Mouse (Mus musculus) kidney, adult 11 months (tissue): ENCODE results near the gene Pde4d.

Experiments
- DNase-seq: peaks from one replicate; pipeline ENCODE4 v3.0.0; 2022

The Pde4d gene

GRCm38 (mm10) chr13:109604017-109604416 lies 1154.3 kb downstream of the Pde4d start:
- DNase-seq: no peak

DNA sequence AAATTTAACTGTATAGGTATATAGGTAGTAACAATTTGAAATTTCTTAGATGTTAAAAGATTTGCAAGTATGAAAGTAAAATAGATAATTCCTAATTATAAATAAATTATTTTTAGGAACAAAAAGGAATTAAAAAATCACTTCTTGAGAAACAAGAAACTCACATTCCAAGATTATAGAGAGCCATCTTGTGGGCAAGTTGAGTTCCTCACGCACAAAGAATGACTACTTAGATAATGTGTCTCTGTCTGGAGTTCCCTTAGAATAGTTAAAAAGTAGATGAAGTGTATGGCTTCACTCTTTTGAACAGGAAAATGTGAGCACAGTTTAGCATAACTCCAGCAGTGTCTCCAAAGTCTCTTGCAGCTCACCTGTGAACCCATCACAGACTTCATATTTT lies 1155.4 kb downstream of the Pde4d start:
- no peak for DNase-seq

DNA sequence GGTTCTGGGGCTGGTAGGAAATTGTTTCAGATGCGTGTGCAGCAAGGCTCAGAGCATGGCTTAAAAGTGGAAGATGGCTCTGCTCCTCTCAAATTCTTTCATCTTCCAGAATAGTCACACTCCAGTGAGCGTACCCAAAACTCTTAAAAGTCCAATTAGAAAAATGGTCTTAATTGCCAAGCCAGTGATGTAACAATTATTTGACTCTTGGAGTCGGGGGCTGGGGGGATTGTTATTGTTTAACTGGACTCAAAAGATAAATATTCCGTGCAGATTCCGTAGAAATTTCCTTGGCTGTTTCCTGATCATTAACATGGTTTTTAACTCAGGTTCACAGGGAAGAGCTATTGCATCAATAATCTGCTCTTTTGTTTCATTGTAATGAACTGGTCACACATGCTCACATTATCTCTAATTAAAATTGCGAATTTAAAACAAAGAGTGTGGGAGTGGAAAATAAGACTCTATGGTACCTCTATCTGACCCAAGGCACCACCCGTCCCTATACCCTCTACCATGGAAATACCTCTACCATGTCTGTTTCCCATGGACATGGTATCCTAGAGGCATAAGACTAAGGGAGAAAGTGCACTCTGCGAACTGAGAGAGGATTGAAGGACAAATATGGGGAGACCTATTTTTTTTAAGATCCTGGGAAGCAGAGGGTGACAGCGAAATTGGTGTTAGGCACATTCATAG lies 1159.5 kb downstream of the Pde4d start:
- DNase-seq: no peak

DNA sequence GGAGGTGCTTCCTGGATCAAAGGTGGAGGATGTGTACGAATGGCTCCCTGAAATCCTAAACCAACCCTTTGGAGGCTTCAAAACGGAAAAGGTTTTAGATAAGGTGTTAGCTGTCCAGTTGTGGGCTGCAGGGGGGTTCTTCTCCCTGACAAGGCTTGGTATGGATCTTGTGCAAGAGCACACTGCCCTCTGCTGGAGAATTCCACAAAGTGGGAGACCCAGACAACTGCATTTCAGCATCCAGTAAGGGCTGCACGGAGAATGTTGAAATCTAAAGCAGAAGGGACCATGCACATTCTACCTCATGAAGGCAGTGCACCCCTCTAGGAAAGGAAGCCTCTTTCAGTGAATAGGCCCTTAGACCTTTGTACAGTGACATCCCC lies 1160.0 kb downstream of the Pde4d start:
- peak; percentile 38 for DNase-seq

- no peak for DNase-seq
These were observed 1161.0 kb downstream of the Pde4d start for GRCm38 (mm10) chr13:109610772-109611171.

DNA sequence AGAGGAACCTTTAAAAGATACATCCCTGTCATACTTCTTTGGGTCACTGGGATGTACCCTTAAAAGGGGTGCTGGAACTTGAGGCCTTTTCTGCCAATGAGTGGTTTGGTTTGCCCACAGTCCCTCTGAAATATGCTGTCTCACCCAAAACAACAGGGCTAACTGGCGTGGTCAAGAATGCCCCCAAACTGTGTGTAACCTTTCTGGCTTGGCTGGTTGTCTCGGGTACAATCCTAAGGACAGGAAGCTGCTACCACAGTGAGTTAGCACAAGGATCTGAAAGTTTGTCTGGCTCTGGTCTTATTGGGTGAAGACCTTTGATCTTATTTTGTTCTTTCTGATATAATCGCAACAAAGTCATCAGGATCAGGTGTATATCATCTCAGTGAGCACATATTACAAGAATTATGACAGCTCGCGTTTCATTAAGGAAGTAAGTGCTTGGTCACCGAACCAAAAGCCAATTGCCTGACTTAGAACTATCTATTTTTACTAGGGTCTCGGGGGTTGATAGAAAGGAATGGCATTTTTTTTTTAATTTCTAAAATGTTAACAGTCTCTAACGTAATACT lies 1165.6 kb downstream of the Pde4d start:
- DNase-seq: no peak

DNA sequence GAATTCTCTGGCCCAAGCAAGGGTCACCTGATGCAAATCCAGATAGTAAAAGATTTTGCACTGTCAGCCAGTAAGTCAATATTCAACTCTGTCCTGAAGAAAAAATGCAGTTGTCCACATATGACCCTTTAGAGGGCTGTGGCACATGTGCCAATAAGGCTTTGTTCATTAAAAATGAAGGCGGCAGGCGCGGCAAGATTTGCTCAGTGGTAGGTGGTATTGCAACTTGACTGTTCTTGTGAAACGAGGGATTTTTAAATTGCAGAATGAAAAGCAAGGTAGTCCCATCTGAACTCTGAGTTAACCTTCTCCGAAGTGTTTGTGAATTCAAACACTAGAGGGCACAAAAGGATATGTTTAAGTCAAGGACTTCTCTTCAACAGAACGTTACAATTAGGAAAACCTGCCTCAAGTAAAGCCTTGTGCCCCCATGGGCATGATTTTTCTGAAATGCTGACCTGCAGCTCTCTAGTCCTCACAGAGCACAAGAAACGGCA lies 1166.1 kb downstream of the Pde4d start:
- peak; percentile 66 for DNase-seq

GRCm38 (mm10) chr13:109619158-109619657 lies 1169.5 kb downstream of the Pde4d start:
- DNase-seq: no peak

GRCm38 (mm10) chr13:109622207-109622606 lies 1172.5 kb downstream of the Pde4d start:
- no peak for DNase-seq

DNA sequence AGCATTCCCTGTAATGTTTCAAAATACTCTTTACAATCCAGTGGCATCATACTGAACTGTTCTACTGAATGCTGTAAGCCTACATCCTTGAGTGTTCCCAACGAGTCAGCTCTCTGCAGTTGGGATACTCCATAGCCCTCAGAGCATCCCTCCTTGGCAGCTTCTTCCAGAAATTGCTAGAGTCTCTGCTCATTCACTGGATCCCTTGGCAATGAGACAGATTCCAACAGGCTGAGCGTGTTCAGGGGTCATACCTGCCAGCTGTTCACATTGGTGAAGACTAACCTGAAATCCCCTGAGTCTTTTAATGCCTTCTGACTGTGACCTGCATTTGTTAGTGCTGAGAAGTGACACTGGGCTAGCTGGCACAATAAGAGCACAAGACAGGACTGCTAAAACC lies 1173.5 kb downstream of the Pde4d start:
- no peak for DNase-seq

GRCm38 (mm10) chr13:109624772-109625349 lies 1175.1 kb downstream of the Pde4d start:
- DNase-seq: no peak

DNA sequence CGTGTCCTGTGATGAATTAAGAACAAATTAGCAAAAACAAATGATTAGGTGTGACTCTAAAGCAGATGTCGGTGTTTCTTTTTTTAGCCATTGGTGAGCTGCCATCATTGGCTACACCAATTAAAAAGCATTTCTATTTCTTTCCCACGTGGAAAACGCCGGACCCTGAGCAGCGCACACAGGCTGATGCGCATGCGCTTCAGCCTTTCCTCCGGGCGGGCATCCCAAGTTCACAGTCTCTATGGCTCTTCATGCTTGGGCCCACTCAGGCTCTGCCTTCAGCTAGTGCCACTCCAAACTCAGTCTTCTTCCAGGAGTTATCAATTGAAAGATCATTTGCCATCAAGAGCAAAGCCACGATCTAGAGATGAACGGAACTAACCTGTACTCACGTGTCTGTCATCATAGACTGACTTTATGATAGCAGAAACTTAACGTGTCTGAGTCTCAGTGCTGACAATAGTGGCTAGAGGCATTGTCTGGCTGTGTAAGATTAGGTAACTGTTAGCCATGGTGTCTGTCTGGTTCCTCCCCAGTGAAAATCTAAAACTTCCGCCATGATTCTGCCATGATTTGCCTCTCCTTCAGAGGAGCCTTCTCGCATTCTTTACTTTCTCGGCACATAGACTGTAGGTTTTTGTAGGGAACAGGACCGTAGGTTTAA lies 1175.8 kb downstream of the Pde4d start:
- DNase-seq: no peak

GRCm38 (mm10) chr13:109627265-109627664 lies 1177.5 kb downstream of the Pde4d start:
- no peak for DNase-seq

DNA sequence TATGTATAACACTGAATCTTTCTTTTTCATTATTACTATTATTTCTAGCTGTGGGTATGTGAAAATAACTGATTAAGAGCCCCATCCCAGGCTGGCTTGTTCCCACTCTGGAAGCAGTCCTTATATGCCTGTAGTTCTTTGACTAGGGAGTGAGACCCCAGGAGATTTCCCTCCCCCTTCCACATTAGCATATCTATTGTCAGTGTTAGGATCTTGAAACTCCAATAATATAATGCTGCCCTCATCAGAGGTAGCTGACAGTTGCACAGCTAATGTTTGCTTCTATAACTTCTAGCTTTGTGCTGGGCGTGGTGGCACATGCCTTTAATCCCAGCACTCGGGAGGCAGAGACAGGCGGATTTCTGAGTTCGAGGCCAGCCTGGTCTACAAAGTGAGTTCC lies 1178.9 kb downstream of the Pde4d start:
- DNase-seq: no peak

DNA sequence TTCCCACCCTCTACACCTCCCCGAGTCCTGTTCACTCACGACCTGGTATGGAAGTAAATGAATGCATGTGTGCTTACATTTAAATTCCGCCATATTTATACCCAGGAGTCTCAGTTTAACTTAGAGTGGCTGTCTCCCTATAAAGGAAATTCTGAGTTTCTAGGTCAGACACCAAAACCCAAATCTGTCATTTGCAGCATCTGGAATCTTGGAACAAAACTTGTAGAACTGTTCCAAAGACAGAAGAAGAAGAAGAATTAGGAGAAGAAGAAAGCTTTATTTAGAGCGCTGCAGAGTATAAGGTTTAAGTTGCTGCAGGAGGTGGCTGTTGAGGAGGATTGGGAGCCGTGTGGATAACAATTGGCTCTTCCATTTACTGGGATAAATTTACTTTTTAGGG lies 1179.5 kb downstream of the Pde4d start:
- DNase-seq: no peak

DNA sequence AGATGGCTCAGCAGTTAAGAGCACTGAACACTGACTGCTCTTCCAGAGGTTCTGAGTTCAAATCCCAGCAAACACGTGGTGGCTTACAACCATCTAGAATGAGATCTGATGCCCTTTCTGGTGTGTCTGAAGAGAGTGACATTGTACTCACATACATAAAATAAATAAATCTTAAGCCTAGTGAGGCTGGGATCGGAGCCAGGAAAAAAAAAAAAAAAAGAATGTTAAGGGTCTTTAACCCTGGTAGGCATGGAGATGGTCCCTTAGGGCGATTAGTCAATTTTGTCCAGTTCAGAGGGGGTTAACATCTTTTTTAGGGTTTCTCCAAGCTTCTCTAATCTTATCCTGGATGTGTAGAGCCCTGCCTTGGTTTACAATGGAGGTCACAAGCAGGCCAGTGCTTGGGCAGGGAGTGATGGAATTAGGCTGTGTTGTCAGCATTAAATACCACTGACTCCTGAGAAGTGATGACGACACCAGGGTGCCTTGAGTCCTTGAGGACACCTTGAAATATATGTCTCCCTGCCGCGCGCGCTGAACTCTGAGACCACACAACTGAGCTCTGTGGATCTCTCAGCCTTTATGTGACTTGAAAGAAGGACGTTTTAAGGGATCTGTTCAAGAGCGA lies 1181.8 kb downstream of the Pde4d start:
- no peak for DNase-seq

GRCm38 (mm10) chr13:109632387-109633036 lies 1182.8 kb downstream of the Pde4d start:
- DNase-seq: no peak

DNA sequence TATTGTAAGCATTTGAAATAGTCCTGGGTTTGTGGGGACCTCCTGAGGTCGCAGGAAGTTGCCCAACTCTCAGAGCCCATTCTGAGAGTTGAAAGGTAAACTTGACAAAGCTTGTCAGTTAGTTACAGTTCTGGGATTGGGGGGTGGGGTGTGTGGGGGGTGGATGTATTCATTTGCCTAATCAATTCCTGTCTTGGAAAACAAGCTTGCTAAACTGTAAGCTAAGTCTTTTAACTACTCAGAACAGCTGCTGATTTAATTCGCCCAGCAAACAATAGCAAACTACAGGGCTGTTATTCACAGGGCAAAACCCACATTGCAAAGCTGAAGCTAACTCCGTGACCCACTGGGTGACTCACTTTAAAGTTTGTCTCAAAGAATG lies 1183.3 kb downstream of the Pde4d start:
- DNase-seq: no peak

DNA sequence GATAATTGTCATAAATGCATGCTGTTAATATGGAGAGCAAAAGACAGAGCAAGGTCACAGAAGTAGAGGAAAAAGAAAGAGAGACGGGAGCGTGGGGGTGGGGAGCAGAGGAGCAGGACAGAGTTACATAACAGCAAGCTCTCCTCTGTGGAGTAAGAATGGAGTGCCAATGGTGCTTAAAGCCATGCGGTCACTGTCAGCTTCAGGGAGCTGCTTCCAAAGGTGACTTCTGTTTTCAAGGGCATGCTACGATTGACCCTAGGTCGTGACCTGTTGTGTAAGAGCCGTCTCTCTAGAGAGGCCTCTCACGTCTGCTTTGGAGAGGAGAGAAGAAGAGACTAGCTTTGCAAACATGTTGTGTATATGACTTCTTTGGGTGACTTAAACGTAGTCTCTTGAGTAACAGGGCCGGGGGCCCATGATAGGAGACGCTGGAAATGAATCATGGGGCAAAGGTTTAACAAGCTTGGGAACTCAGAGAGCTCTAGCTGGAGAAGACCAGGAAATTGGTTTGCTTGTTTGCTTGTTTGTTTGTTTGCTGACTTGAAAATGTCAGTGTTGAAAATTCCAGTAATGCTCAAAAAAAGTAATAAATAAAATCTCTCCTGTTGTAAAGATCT lies 1186.3 kb downstream of the Pde4d start:
- no peak for DNase-seq

GRCm38 (mm10) chr13:109638273-109638672 lies 1188.5 kb downstream of the Pde4d start:
- no peak for DNase-seq

DNA sequence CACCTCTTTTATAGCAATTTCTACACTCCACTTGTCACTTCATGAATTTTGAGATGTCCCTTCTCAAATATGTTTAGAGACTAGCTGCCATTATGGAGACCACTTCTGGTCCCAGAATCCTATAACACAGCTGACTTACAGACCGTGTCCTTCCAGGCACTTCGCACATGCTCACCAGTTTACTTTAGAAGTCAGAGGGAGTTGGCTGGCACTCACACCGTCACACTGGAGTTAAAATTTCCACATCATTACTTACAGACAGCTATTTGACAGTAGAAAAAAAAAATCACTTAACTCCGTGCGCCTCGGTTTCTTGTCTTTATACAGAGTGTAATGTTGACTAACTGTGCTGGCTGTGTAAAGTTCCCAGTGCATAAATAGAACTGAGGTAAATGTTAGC lies 1189.5 kb downstream of the Pde4d start:
- DNase-seq: no peak

DNA sequence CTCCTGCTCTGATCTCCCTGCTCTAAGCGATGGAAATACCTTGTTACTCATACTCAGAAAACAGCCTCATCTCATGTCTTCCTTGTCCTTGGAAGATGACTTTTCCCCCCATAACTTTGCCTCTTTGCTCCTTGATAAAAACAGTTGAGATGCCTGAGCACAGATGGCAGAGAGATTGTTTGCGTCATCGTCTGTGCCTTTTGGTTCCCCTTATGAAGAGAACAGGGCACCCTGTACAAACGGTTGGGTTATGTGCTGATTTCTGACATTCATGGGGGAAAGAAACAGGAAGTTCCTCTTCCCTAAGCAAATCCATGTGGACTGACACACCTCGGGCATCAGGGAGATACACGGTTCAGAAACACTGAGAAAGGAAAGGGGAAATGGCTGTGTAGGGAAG lies 1191.8 kb downstream of the Pde4d start:
- DNase-seq: no peak
